Mouse (Mus musculus): ENCODE data around the gene Epb41l1.

- no peak for TF ChIP-seq CTCF (IDR thresholded peaks at IDR 0.05; ENCODE audit: low read depth, low read length)
- no peak for TF ChIP-seq TAL1 (conservative IDR thresholded peaks at IDR 0.05; ENCODE audit: low read depth, low read length)
- no peak for TF ChIP-seq GATA2 (IDR thresholded peaks at IDR 0.05; ENCODE audit: borderline replicate concordance, low read depth, low read length)
Measured at GRCm38 (mm10) chr2:156379929-156380328, 40.8 kb upstream of the Epb41l1 start.
